Mouse (Mus musculus) kidney, postnatal 36 days (tissue): ENCODE data around the gene Tmem97.
"Not testable (repeated sequence)": the region's sequence is repeated elsewhere in the genome, so short reads cannot be mapped to it uniquely, and the experiment has no call there.

Source experiments
- DNase-seq, 2 experiments: peaks; one replicate each; pipeline ENCODE4 v3.0.0; 2021 to 2022; ENCODE audit warnings: mixed read lengths in 2 of 2

Tmem97 gene

GRCm38 (mm10) chr11:78547718-78548460 is 2.7 kb downstream of the Tmem97 start:
- DNase-seq: no peak

- no peak for DNase-seq
Observed at GRCm38 (mm10) chr11:78545181-78545580, 5.4 kb downstream of the Tmem97 start.

GRCm38 (mm10) chr11:78544449-78545111 is 6.0 kb downstream of the Tmem97 start:
- no peak for DNase-seq

- peak in 1 of 2 experiments; percentile 45 for DNase-seq
Observed at GRCm38 (mm10) chr11:78540358-78540757, 10.2 kb downstream of the Tmem97 start.

- no peak for DNase-seq
Observed at GRCm38 (mm10) chr11:78536690-78537084, 13.9 kb downstream of the Tmem97 start.

GRCm38 (mm10) chr11:78536080-78536689 is 14.4 kb downstream of the Tmem97 start, which contains the start of the genes Tnfaip1 and Ift20:
TSS of gene Tnfaip1 (minus strand) at chr11:78536332.
TSS of gene Ift20 (plus strand) at chr11:78536361.
- peak; percentile 99 to 100 for DNase-seq

GRCm38 (mm10) chr11:78535376-78536079 is 15.0 kb downstream of the Tmem97 start:
- peak; percentile 57 to 83 for DNase-seq

- no peak for DNase-seq
Observed at GRCm38 (mm10) chr11:78534516-78534915, 16.1 kb downstream of the Tmem97 start.

- DNase-seq: not testable (repeated sequence)
Observed at GRCm38 (mm10) chr11:78531515-78531914, 19.1 kb downstream of the Tmem97 start.

- peak; percentile 79 to 81 for DNase-seq
Observed at GRCm38 (mm10) chr11:78531046-78531445, 19.5 kb downstream of the Tmem97 start.

- DNase-seq: no peak
Observed at GRCm38 (mm10) chr11:78530001-78530400, 20.6 kb downstream of the Tmem97 start.

- peak in 1 of 2 experiments; percentile 56 for DNase-seq
Observed at GRCm38 (mm10) chr11:78528714-78529113, 21.9 kb downstream of the Tmem97 start.

- no peak for DNase-seq
Observed at GRCm38 (mm10) chr11:78524838-78525237, 25.7 kb downstream of the Tmem97 start.

- DNase-seq: no peak
Observed at GRCm38 (mm10) chr11:78523241-78523955, 27.2 kb downstream of the Tmem97 start.

GRCm38 (mm10) chr11:78522481-78522997 is 28.0 kb downstream of the Tmem97 start:
- peak; percentile 18 to 57 for DNase-seq

GRCm38 (mm10) chr11:78521880-78522279 is 28.7 kb downstream of the Tmem97 start:
- peak in 1 of 2 experiments; percentile 20 for DNase-seq

GRCm38 (mm10) chr11:78518931-78519330 is 31.6 kb downstream of the Tmem97 start:
- DNase-seq: no peak

- peak in 1 of 2 experiments; percentile 52 for DNase-seq
Observed at GRCm38 (mm10) chr11:78515549-78516325, 34.8 kb downstream of the Tmem97 start.

- no peak for DNase-seq
Observed at GRCm38 (mm10) chr11:78513106-78513790, 37.3 kb downstream of the Tmem97 start.
